Mouse (Mus musculus) hindbrain, embryonic 11.5 days (tissue): ENCODE measurements around the gene Usp6nl. TPM values are rescaled to one million over a fixed set of nuclear protein-coding genes. Genes with fewer than 3 reads are reported as not detected.

Source experiments
- ATAC-seq: fragments of 200-750 bp; cut with Nextera tagmentation; 2 replicates; pipeline ENCODE4 v1.8.0; 2017; ENCODE audit warnings: mild to moderate bottlenecking, moderate TSS enrichment, moderate library complexity; ENCODE audit not compliant: low FRiP score
- DNase-seq: peaks from one replicate; pipeline ENCODE4 v3.0.0-alpha.2; 2015; ENCODE audit warnings: low spot score
- H3K27ac ChIP-seq: fragments of 300-500 bp; sonication (generic); 2 replicates; pipeline ENCODE4 v1.5.1; 2014; ENCODE audit warnings: mild to moderate bottlenecking, low read depth, low read length
- H3K27me3 ChIP-seq: fragments of 300-500 bp; sonication (generic); 2 replicates; pipeline ENCODE4 v1.6.1; 2014; ENCODE audit warnings: mild to moderate bottlenecking, low read length, moderate library complexity, mixed read lengths; ENCODE audit not compliant: control insufficient read depth, insufficient read depth
- H3K36me3 ChIP-seq: fragments of 300-500 bp; sonication (generic); 2 replicates; pipeline ENCODE4 v1.6.1; 2014; ENCODE audit warnings: mild to moderate bottlenecking, low read length, moderate library complexity, mixed read lengths; ENCODE audit not compliant: control insufficient read depth, insufficient read depth
- H3K4me1 ChIP-seq: fragments of 300-500 bp; sonication (generic); replicated peaks from 2 replicates; pipeline ENCODE4 v1.6.1; 2014; ENCODE audit warnings: low read length, mixed read lengths; ENCODE audit not compliant: control insufficient read depth, insufficient read depth
- H3K4me2 ChIP-seq: fragments of 300-500 bp; sonication (generic); replicated peaks from 2 replicates; pipeline ENCODE4 v1.6.1; 2014; ENCODE audit warnings: mild to moderate bottlenecking, low read depth, low read length
- H3K4me3 ChIP-seq: fragments of 300-500 bp; sonication (generic); 2 replicates; pipeline ENCODE4 v1.5.1; 2014; ENCODE audit warnings: low read depth, low read length
- H3K9ac ChIP-seq: fragments of 300-500 bp; sonication (generic); 2 replicates; pipeline ENCODE4 v1.6.1; 2014; ENCODE audit warnings: low read depth, low read length
- H3K9me3 ChIP-seq: fragments of 300-500 bp; sonication (generic); 2 replicates; pipeline ENCODE4 v1.6.1; 2016; ENCODE audit warnings: low read length; ENCODE audit not compliant: control insufficient read depth
- WGBS: fragments of 180-500 bp; shearing (Covaris S2); extraction: QIAGEN DNeasy Blood & Tissue Kit; methylation state at CpG from one replicate; pipeline ENCODE4 v1.1.7; 2014; 5-methylcytosine and 5-hydroxymethylcytosine counted together
- polyA plus RNA-seq: library from polyadenylated mRNA; unstranded; fragments of >200 nt; fragmentation: Nextera tagmentation; extraction: Ambion mirVana; gene quantifications from 2 replicates; pipeline ENCODE4 v1.2.1, GENCODE M21; 2014

Usp6nl gene
- polyA plus RNA-seq, 1 experiment from 2014 or later = 15.8 TPM

GRCm38 (mm10) chr2:6473829-6474228 is 151.4 kb downstream of the Usp6nl start:
- Histone ChIP-seq H3K27me3 (no peaks in the 10 kb centered on the region), H3K4me2 (no peak overlapping the region), H3K36me3 (no peaks in the 10 kb centered on the region), H3K4me1 (peaks cover 3% of the 10 kb centered on the region; the same call in 1 of the 2 replicates), H3K27ac (no peak overlapping the region), H3K9me3 (no peaks in the 10 kb centered on the region), H3K9ac (no peak overlapping the region), H3K4me3 (no peak overlapping the region)
- DNase-seq = no peak
- WGBS = 88% methylated on average over 5 of the region's 5 CpGs
- no peak for ATAC-seq

GRCm38 (mm10) chr2:6477884-6478283 is 155.4 kb downstream of the Usp6nl start:
- Histone ChIP-seq H3K4me3 (no peak overlapping the region), H3K27me3 (no peaks in the 10 kb centered on the region), H3K27ac (no peak overlapping the region), H3K9me3 (no peaks in the 10 kb centered on the region), H3K4me2 (no peak overlapping the region), H3K9ac (no peak overlapping the region), H3K4me1 (peaks cover 5% of the 10 kb centered on the region; the same call in 1 of the 2 replicates), H3K36me3 (no peaks in the 10 kb centered on the region)
- 90% methylated on average over 4 of the region's 4 CpGs for WGBS
- ATAC-seq = no peak
- no peak for DNase-seq

GRCm38 (mm10) chr2:6478361-6478965 is 156.0 kb downstream of the Usp6nl start:
- Histone ChIP-seq H3K9ac (no peak overlapping the region), H3K27me3 (no peaks in the 10 kb centered on the region), H3K4me3 (no peak overlapping the region), H3K4me1 (peaks cover 5% of the 10 kb centered on the region; the same call in 1 of the 2 replicates), H3K36me3 (no peaks in the 10 kb centered on the region), H3K9me3 (no peaks in the 10 kb centered on the region), H3K4me2 (no peak overlapping the region), H3K27ac (peak overlapping the region; percentile 42)
- 54% methylated on average over 16 of the region's 16 CpGs for WGBS
- peak; percentile 41; the same call in 1 of the 2 replicates for ATAC-seq
- peak; percentile 12 for DNase-seq

GRCm38 (mm10) chr2:6478966-6479391 is 156.5 kb downstream of the Usp6nl start:
- peak; percentile 33; the same call in 1 of the 2 replicates for ATAC-seq
- Histone ChIP-seq H3K27me3 (no peaks in the 10 kb centered on the region), H3K27ac (peak overlapping the region; percentile 42), H3K9ac (no peak overlapping the region), H3K4me1 (peaks cover 9% of the 10 kb centered on the region; the same call in 1 of the 2 replicates), H3K4me2 (no peak overlapping the region), H3K9me3 (no peaks in the 10 kb centered on the region), H3K36me3 (no peaks in the 10 kb centered on the region), H3K4me3 (no peak overlapping the region)
- 52% methylated on average over 13 of the region's 13 CpGs for WGBS
- DNase-seq = peak; percentile 45

- peak; percentile 10 for DNase-seq
Observed at GRCm38 (mm10) chr2:6479620-6480019, 157.2 kb downstream of the Usp6nl start.

GRCm38 (mm10) chr2:6481966-6482365 is 159.5 kb downstream of the Usp6nl start:
- DNase-seq = no peak
- H3K4me2 ChIP-seq = no peak overlapping the region
- no peak for ATAC-seq
- H3K36me3 ChIP-seq = no peaks in the 10 kb centered on the region
- no peaks in the 10 kb centered on the region for H3K27me3 ChIP-seq
- no peak overlapping the region for H3K4me3 ChIP-seq
- 91% methylated on average over 8 of the region's 8 CpGs for WGBS
- H3K4me1 ChIP-seq = peaks cover 9% of the 10 kb centered on the region; the same call in 1 of the 2 replicates
- no peaks in the 10 kb centered on the region for H3K9me3 ChIP-seq
- H3K9ac ChIP-seq = no peak overlapping the region
- H3K27ac ChIP-seq = no peak overlapping the region

More at GRCm38 (mm10) chr2:6479620-6480019, 157.2 kb downstream of the Usp6nl start:
- Histone ChIP-seq H3K4me2 (no peak overlapping the region), H3K27ac (no peak overlapping the region), H3K27me3 (no peaks in the 10 kb centered on the region), H3K4me3 (no peak overlapping the region), H3K9ac (no peak overlapping the region), H3K4me1 (peaks cover 9% of the 10 kb centered on the region; the same call in 1 of the 2 replicates), H3K36me3 (no peaks in the 10 kb centered on the region), H3K9me3 (no peaks in the 10 kb centered on the region)
- WGBS = 71% methylated on average over 5 of the region's 5 CpGs
- no peak for ATAC-seq

- WGBS = 47% methylated on average over 3 of the region's 3 CpGs
Observed at GRCm38 (mm10) chr2:6482411-6482810, 159.9 kb downstream of the Usp6nl start.

GRCm38 (mm10) chr2:6483081-6483992 is 160.9 kb downstream of the Usp6nl start:
- peak; percentile 55 for DNase-seq
- Histone ChIP-seq H3K36me3 (no peaks in the 10 kb centered on the region), H3K9ac (no peak overlapping the region), H3K4me1 (peaks cover 9% of the 10 kb centered on the region; the same call in 1 of the 2 replicates), H3K27ac (peak overlapping the region; percentile 67), H3K4me2 (no peak overlapping the region), H3K9me3 (no peaks in the 10 kb centered on the region), H3K4me3 (no peak overlapping the region), H3K27me3 (no peaks in the 10 kb centered on the region)
- WGBS = 29% methylated on average over 8 of the region's 8 CpGs
- peak; percentile 79 for ATAC-seq

More at GRCm38 (mm10) chr2:6482411-6482810, 159.9 kb downstream of the Usp6nl start:
- Histone ChIP-seq H3K36me3 (no peaks in the 10 kb centered on the region), H3K27me3 (no peaks in the 10 kb centered on the region), H3K4me1 (peaks cover 9% of the 10 kb centered on the region; the same call in 1 of the 2 replicates), H3K4me3 (no peak overlapping the region), H3K4me2 (no peak overlapping the region), H3K9ac (0 out of 2 replicates have a peak overlapping the region, but pooled peaks have one; percentile 11), H3K9me3 (no peaks in the 10 kb centered on the region), H3K27ac (peak overlapping the region; percentile 47; the same call in 1 of the 2 replicates)
- ATAC-seq (no peak), DNase-seq (peak; percentile 19)
